Mouse (Mus musculus): ENCODE data around the gene Sacm1l.

Gene Sacm1l

DNA sequence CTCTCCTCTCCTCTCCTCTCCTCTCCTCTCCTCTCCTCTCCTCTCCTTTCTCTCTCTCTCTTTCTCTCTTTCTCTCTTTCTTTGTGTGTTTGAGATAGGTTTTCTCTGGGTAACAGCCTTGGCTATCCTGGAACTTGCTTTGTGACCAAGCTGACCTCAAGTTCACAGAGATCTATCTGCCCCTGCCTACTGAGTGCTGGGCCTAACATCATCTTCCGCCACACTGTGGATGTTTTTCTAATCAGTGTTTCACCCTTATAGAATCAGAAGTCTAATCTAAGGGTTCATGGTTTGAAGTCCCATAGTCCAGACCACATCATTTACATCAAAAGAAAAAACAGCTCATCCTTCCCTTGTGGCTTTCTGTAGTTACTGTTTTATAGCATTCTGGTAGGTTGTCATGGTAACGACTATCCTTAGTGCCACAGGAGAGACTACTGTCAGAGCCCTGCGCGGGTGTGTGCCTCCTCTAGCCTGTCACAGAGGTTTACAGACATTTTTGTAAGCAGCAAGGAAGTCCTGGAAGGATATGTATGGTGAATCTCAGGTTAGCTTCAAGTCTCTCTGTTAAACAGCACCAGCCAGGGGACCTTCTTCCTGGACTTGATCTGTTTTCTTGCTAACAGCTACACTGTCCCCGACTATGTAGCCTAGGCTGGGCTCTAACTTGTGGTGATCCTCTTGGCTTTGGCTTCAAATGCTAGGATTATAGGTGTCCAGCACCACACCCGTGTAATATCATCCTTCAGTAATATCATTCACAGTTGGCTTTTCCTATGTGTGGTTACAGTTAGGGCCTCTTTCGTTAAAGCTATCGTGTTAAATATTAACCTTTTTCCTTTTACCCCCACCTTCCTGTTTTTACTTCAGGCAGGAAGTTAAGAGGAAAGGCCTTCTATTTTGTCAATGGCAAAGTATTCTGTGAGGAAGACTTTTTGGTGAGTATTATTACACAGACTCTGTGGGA lies 19.6 kb upstream of the Sacm1l start:
- DNase-seq (ENCODE audit: low spot score) = no peak

DNA sequence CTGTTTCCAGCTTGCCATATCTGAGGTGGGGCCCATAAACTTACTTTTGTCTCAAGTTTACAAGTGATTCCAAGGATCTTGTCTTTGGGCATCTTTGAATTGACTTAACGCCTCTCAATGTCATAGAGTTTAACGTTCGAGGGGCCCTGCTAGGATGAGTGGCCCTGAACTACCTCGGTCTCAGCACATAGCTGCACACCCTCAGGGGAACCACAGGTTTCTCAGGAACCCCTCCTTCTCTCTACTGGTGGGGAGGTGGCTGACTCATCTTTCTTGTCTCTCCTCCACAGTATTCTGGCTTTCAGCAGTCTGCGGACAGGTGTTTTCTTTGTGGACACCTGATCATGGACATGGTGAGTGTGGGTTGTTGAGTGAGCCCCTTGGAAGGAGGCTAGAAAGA lies 18.6 kb upstream of the Sacm1l start:
- DNase-seq (ENCODE audit: low spot score) = no peak

DNA sequence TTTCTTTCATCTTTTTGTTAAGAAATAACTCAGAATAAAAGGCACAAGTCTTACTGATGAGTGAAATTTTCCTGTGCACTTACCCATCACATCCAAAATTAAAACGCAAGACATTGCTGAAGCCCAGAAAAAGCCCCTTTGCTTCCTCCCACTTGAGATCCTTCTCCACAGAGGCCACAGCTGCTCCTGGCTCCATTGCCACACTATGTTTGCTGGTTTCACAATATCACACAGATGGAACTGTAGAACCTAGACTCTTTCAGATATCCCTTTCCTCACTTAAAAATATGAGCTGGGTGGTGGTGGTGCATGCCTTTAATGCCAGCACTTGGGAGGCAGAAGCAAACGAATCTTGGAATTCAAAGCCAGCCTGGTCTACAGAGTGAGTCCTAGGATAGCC lies 17.1 kb upstream of the Sacm1l start:
- DNase-seq (ENCODE audit: low spot score) = no peak

DNA sequence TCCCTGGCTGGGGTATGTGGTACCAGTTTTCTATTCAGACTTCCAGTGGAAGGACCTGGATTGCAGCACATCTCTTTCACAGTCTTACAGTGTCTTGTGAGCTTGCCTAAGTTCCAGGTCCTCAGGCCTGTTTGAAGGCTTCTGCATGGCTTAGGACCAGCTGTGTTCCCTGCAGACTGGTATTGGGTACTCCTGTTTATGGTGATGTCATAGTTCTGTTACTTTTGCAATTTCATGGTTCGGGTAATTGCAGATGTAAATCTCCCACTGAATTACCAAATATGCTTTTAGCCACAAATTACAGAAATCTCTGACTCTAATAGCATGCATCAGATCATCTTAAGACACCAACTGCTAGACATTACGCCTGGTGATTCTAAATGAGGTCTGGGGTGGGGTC lies 14.5 kb upstream of the Sacm1l start:
- no peak for DNase-seq (ENCODE audit: low spot score)

DNA sequence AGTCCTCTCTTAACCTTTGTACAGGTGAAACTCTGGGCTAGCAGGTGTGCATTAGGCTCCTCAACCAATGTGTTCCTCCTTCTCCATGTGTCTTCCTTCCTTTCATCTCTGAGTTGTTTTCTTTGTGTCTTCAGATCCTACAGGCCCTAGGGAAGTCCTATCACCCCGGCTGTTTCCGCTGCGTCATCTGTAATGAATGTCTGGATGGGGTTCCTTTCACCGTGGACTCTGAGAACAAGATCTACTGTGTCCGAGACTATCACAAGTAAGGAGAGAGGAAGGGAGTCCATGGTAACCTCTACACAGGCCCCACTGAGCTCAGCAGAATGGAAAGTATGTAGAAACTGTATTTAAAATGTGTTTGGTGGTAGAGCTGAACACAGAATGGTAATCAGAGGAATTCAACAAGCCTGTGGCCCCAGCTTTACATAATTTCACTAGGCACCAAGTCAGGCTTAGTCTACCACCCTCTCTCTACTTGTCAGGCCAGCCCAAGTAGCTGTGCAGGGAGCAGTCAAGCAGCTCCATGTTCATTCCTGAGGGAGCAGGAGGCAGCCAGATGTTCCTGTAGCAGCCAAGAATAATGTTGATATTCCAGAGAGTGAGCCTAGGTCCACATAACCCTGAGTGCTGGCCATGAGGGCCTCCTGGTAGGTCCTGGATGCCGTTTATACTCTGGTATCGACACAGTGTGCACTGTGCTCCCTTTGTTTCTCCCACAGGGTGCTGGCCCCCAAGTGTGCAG lies 12.7 kb upstream of the Sacm1l start:
- DNase-seq (ENCODE audit: low spot score) = no peak

DNA sequence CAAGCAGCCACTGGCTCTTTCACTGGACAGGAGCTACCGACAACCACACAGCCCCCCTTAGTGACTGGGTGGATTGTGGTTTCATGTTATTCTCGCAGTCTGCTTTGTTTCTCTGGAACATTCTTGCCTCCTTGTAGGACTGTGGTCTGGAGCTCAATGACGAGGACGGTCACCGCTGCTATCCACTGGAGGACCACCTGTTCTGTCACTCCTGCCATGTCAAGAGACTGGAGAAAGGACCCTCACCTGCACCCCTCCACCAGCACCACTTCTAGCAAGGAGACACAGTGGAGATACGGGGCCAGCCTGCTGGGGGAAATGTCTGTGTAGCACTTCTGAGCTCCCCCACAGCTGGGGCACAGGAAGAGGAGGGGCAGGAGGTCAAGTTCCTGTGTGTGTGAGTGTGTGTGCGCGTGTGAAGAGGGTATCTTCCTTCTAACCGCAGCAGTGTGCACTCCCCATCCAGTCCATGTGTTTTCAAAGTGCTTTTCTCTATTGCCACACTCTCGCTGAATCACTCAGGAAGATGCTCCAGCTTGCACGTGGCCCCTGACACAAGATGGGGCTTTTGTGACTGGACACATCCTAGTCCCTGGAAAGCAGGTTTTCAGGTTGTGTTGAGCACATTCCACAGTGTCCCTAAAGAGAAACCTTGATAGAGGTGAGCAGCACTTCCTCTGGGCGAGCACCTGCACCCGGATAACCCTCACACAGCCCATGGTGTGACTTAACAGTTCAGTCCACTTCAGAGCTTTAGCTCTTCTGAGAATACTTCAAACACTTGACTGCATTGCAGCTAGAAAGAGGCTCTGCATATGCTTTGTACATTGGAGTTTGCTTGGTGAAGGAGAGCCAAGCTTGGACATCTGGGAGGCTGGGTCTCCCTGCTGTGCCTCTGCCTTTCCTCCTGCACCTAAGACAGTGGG lies 10.3 kb upstream of the Sacm1l start:
- peak; percentile 1 for DNase-seq (ENCODE audit: low spot score)

DNA sequence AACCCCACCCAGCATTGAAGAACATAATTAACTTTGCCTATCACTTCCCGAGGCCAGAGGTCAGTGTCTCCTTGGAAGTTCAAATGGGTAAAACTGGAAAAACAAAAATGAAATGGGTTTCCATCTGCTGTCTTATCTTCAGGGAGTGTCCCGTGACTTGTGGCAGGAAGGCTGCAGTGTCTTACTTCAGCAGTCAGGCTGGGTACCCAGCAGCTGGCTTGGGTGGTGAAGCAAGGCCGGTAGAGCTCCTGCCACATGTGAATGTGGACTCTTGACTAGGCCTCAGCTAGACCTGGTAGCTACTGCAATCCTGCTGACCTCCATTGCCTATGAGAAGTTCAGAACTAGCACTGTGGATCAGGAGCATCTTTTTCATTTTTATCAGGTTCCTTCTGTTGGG lies 8.8 kb upstream of the Sacm1l start:
- no peak for DNase-seq (ENCODE audit: low spot score)

GRCm38 (mm10) chr9:123523676-123524075 lies 5.9 kb upstream of the Sacm1l start:
- no peak for DNase-seq (ENCODE audit: low spot score)

- peak; percentile 56 for DNase-seq (ENCODE audit: low spot score)
Observed at GRCm38 (mm10) chr9:123525095-123525494, 4.5 kb upstream of the Sacm1l start.

DNA sequence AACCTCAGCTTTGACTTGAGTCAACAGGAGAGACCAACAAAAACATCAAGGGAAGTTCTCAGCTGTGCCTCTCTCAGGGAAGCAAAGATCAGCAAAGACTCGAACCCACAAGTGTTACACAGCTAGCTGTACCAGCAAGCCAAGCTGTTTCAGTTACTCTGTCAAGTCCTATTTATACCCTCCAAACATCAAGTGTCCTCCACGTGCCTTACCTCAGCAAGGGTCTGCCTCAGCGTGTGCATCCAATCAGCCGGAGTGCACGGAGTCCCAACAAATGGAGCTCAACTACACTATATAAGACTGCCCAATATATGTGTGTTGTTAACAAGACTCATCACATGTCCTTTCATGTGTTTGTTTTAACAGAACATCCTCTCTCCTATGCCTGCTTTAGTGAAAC lies 3.1 kb upstream of the Sacm1l start:
- no peak for DNase-seq (ENCODE audit: low spot score)

DNA sequence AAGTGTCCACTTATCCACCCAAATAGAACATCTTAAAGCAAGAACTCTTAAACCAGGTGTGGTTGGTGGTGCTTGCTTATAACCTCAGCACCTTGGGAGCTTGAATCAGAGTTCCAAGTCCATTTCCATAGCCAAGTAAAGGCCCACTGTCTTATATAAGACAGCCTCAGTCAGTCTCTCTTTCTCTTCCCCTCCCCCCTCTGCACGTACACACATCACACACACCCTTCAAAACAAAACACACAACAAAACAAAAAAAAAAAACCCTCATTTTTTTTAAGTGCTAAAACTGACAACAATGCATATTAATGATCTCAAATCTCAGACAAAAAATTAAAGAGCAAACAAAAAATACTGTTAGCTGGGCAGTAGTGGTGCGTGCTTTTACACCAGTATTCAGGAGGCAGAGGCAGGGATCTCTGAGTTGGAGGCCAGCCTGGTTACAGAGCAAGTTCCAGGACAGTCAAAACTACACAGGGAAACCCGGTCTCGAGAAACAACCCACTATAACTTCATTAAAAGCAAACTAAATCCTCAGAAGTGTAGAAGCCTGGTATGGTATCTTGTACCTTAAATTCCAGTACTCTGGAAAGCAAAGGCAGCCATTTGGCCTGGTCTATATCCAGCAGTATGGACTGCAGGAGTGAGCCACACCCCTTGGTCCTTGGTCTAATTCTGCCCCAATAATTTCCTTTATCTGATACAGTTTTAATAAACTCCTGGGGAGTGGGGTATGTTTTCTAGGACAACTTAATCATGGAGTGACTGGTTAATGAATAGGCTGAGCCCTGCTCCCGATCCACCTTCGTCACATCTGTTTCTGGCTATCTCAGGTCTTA lies 1.3 kb upstream of the Sacm1l start:
- DNase-seq (ENCODE audit: low spot score) = peak; percentile 23

DNA sequence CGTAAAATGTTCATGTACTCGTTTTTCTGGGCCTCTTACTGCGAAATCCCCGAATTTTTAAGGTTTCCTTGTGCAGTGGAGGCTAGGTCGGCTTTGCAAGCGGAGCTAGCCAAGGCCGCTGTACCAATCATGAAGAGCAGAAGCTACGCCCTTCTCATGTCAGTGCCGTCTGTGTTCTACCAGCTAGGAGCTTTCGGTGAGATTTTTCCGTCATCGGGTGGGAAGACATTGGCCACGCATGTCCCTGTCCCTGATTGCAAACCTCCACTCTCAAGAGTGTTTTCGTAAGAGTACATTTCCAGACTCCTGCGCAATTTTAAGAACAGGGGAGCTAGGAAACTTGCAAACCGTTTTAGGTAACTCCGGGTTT lies 648 bp upstream of the Sacm1l start:
- DNase-seq (ENCODE audit: low spot score) = peak; percentile 62

DNA sequence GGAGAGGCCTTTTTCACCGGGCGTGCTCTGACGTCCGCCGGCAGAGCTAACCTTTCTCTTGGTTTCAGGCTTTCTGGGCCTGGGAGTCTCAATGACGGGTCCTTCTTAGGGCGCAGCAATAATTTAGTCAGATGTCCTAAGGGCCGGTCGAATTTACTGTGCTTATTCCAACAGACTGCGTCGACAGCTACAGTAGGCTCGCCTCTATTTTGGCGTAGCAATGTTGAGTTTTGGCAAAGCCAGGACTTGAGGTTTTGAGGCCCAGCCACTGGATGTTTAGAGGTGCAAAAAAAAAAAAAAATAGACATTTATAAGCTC lies 558 bp downstream of the Sacm1l start:
- DNase-seq (ENCODE audit: low spot score) = no peak

GRCm38 (mm10) chr9:123530566-123531130 lies 1.1 kb downstream of the Sacm1l start:
- no peak for DNase-seq (ENCODE audit: low spot score)

DNA sequence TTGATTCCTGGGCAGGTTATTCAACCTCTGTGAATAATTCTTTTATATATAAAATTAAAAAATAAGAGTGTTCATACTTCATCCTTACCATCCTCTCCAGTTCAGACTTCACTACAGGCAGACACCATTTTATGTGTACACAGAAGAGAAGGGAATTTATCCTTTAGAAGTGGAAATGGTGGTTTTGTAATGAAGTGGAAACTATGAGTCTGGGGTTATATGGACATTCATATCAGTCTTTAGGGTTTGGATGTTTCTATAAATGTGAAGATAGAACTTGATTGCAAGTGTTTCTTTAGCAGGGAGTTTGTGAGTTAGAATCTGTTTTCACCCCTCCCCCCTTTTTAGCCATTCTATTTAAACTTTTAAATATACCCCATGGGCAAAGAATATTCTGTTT lies 1.7 kb downstream of the Sacm1l start:
- no peak for DNase-seq (ENCODE audit: low spot score)

- DNase-seq (ENCODE audit: low spot score) = no peak
Observed at GRCm38 (mm10) chr9:123536613-123537012, 7.1 kb downstream of the Sacm1l start.

DNA sequence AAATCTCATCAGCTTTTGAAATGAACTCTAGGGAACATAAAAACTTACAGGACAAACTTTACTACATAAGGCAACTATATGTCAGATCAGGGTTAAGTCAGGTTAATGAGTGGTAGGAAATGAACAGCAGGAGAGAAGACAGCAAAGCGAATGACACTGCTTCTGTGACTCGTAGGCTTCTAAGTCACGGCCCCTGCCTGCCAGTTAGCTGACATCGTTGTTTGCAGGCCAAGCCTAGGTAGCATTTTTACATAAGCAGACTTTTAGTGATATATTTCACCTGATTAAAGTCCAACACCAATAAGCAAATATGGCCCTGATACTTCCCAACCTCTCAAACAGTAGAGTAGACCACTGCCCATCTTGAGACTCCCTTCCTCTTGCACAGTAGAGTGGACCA lies 8.6 kb downstream of the Sacm1l start:
- DNase-seq (ENCODE audit: low spot score) = no peak

DNA sequence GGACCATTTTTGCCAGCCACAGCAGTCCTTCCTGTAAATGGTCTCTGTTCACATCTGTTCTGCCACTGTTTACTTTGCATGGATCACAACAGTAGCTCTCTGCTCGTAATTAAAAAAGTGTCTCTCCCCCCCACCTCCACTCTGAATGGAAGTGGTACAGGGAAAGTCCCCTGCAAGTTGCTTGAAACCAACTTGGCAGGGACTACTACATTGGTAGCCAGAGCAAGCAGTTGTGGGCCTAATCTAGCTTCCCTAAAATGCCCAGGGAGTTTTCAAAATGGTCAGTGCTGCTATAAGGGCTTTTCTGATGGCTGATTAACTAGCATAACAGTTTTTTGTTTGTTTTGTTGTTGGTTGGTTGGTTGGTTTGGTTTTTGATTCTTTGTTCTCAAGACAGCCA lies 9.5 kb downstream of the Sacm1l start:
- DNase-seq (ENCODE audit: low spot score) = no peak

GRCm38 (mm10) chr9:123539823-123540222 lies 10.3 kb downstream of the Sacm1l start:
- DNase-seq (ENCODE audit: low spot score) = no peak

DNA sequence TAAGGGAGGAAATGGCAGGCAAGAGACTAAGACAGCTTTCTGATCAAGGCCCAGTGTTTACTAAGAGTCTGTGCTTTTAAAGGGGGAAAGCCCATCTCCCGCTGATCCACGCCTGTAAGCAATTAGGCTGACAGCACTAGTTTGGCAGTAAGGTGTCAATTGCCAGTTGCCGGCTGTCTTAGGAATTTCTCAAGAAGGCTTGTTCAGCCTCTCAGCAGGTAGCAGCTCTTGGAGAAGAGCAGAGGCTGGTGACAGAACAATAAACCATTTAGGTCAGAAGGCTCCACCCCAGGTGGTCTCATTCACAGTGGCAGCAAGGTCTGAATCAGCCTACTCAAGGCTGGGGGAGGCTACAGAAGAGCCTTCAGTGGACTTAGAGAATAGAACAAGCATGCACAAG lies 25.0 kb downstream of the Sacm1l start:
- DNase-seq (ENCODE audit: low spot score) = no peak
